7 mouse cellular contexts compared by ENCODE assay signal in the genomic region with DNA sequence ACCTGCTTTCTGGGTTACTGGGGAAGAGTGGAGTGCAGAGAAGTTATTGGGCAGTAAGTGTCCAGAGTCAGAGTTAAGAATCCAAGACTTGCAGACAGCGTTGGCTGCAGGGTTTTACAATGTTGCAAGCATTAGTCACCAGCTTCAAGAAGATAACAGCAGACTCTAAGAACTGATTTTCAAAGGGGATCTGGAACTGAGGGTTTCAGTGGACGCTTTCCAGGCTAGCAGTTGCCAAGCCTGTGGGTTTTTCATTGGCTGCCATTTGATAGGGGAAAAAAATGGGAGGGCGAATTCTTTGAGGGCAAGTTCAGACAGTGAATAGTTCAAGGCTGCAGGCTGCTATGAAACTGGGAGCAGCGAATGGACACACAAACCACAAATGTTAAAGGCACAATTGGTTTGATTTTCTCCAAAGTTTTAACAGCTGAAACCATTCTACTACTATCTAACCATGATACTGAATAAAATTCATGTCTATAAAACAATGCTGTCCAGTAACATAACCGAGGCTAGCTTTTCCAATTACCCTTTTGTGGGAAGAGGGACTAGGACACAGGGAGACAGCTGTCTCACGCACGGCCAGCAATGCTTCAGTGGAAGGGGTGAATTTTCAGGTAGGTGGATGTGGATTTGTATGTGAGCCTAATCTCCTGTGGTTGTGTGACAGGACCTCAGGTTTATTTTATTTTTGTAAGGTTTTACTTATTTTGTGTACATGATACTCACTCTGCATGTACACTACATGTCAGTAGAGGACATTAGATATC.
DNase-seq lines count a peak whose midpoint lies in the region; ATAC-seq lines count a peak whose summit lies in the region.

No protein-coding gene starts in this region.

- no peak for ATAC-seq in megakaryocyte progenitor cell, adult 5-6 weeks (replicated peaks; ENCODE audit: poor library complexity)

- DNase-seq in MN1 (ENCODE audit: low spot score): peak; percentile 38
- peak; percentile 73 for DNase-seq in adrenal gland, postnatal 14 days
- peak; percentile 75 to 81 for DNase-seq in heart, postnatal 10 days
- DNase-seq in lung, postnatal 36 days: peak; percentile 54
- no peak for DNase-seq in frontal cortex, postnatal 25 days (ENCODE audit: low spot score in 2 of 2)
- no peak for DNase-seq in layer of hippocampus, adult 9-10 months (ENCODE audit: low spot score)

- intact Hi-C loops in heart, postnatal 10 days (cut with DNase I): no loop called here

Comparison
In these comparisons a context has a peak if more than half of its experiments do, and no peak if none do; other contexts are left out.
1. DNase-seq: peak in MN1 (single experiment), adrenal gland, postnatal 14 days (single experiment), heart, postnatal 10 days (2 of 2) and lung, postnatal 36 days (single experiment); none in frontal cortex, postnatal 25 days (0 of 2) and layer of hippocampus, adult 9-10 months (single experiment).